Mouse (Mus musculus) lung, adult 18-20 months (tissue): Measurements from ENCODE around the gene Gm29797.
A peak's percentile ranks its signal among the peaks of the same experiment; 100 is the strongest.

Source experiments
- DNase-seq, 2 experiments: peaks; one replicate each; pipeline ENCODE4 v3.0.0; 2022; ENCODE audit warnings: mixed read lengths in 2 of 2

Gene Gm29797

DNA sequence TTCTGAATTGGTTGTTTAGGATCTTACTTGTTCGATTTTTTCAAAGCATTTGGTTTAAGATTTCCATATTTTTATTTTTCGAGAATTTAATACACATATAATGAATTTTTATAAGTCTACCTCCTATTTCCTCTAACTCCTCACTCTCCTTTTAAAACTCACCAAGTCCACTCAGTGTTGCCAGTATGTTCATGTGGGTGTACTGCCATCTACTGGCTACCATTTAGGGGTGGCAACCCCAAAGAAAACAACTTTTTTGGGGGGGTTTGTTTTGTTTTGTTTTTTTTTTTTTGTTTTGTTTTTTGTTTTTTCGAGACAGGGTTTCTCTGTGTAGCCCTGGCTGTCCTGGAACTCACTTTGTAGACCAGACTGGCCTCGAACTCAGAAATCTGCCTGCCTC lies 49.8 kb downstream of the Gm29797 start:
- peak in 1 of 2 experiments; percentile 24 for DNase-seq
